Mouse (Mus musculus): ENCODE data around the gene Scube2. TPM values are rescaled to one million over a fixed set of nuclear protein-coding genes. Genes with fewer than 3 reads are reported as not detected.

Scube2 gene
- polyA plus RNA-seq (2015; fragmentation: Nextera tagmentation; extraction: Ambion mirVana) = 0.13 and 0.52 TPM in 2 replicates

DNA sequence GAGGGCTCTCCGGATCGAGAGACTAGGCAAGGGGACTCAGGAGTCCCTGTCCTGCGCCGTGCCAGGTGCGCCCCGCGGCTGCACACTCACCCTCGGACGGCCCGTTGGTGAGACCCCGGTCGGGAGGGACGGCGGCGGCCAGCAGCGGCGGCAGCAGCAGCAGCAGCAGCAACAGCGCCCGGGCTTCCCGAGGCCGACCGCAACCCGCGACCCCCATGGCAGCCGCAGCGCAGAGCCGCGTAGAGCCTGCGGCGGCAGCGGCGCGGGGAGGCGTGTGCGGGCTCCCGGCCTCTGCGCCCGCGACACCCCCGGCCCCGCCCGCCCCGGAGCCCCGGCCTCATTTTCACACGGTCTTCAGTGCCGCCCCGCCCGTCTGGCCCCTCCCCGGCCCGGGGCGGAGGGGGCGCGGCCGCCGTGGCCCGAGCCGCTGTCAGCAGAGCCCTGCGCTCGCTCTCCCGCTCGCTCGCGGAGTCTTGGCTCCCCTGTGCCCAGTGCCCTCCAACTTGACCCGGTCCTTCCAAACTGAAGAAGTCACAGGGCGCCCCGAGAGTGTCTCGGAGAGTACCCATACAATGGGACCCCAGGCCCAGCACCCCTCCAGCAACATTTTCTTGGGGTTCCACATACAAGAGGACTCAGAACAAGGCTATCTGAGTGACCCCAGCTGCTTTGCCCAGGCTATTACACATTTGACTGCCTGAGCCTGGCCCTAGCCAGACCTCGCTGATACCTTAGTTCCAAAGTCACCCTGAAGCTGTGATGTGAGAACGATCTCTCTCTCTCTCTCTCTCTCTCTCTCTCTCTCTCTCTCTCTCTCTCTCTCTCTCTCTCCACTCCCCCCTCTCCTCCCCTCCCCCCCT, at the start of gene Scube2:
Gene Scube2 (minus strand): TSS at position 310 of the 860 bp plus-strand sequence.

DNA sequence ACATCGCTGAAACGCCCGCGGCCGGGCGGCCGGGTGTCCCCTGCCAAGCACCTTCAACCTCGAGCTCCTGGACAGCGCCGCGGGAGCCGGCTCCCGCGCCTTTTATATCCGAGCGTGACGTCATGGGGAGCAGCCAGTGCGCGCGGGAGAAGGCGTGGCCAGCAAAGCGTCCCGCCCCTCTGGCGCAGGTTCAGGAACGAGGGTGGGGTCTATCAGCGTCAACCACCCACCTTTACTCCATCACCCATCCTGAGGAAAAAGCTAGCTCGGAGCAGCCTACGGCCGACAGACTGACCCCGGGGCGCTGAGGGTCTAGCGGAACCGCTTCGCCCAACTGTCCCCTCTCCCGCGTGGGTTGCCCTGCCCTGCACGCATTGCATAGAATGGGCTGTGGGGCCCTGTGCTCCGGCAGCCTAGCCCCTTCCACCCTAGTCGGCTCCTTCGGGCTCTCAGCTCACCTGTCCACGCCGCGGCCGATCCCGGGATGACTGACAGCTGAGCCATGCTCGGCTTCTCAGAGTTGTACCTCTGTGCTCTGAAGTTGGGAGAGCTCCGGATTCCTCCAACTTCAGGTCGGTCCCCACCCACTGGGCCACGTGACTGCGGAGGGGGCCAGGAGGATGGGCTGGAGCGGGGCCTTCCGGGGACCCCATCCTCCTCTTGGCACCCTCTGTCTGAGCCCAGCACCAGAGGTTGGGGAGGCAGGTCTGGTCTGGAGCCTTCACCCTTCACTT, 83.8 kb downstream of the Scube2 start, which contains the start of gene Nrip3:
Gene Nrip3 (minus strand): TSS at position 556 of the 734 bp plus-strand sequence.

DNA sequence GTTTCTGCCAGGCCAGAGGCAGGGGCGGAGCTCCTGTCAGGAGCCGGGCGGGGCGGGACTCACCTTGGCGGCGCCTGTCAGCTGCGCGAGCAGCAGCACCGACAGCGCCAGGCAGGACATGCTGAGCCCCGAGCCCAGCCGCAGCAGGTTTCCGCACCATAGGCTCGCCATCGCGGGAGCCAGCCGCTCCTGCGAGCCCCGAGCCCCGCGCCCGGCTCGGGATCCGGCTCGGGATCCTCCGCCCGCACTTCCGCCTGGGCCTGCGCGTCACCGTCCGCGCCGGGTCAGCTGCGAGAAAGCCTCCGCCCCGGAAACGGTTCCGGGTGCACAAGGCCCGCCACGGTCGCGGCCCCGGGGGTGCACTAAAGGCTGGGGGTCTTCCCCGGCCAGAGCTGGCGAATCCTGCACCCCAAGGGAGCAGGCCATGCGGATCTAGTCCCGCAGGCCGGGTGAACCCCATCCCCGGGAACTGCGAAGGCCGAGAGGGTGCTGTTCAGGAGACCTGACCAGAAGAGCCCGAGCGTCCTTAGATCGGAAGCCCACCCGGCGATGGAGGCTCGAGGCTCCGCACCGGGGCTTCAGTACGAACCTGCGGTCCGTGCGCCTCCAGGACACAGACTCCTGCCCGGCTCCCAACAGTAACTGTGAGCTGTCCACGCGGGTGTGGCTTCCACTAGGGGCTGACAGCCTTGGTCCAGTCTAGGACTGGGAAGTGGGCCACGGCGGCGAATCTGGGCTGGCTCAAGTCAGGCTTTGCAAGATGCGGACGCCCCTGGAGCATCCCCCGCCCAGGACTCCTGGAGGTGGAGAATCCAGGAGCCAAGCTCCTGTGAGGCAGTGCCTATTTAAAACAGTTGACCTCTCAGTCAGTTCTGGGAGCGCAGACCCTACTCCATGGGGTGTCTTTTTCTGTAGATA, 113.2 kb downstream of the Scube2 start, which contains the start of gene Tmem9b:
Gene Tmem9b (minus strand): TSS at position 868 of the 918 bp plus-strand sequence.

Other genes starting within 250 kb of the Scube2 start
- gene St5, start 162.1 kb downstream of the Scube2 start, polyA plus RNA-seq (2015; fragmentation: Nextera tagmentation; extraction: Ambion mirVana) = 24.2 and 29.5 TPM in 2 replicates
- gene Akip1, start 162.0 kb downstream of the Scube2 start, polyA plus RNA-seq (2015; fragmentation: Nextera tagmentation; extraction: Ambion mirVana) = 36.8 and 58.7 TPM in 2 replicates
- not detected in 2 replicates for gene BC051019, start 141.8 kb downstream of the Scube2 start, polyA plus RNA-seq (2015; fragmentation: Nextera tagmentation; extraction: Ambion mirVana)
- gene Ascl3, start 134.0 kb downstream of the Scube2 start, polyA plus RNA-seq (2015; fragmentation: Nextera tagmentation; extraction: Ambion mirVana) = not detected in 2 replicates
- gene Tmem9b, start 112.8 kb downstream of the Scube2 start, polyA plus RNA-seq (2015; fragmentation: Nextera tagmentation; extraction: Ambion mirVana) = 77.6 and 86.5 TPM in 2 replicates
- 0.59 and 1.9 TPM in 2 replicates for gene Nrip3, start 83.7 kb downstream of the Scube2 start, polyA plus RNA-seq (2015; fragmentation: Nextera tagmentation; extraction: Ambion mirVana)
- 39.8 and 53.5 TPM in 2 replicates for gene Dennd5a, start 94.8 kb upstream of the Scube2 start, polyA plus RNA-seq (2015; fragmentation: Nextera tagmentation; extraction: Ambion mirVana)
- gene Tmem41b, start 121.2 kb upstream of the Scube2 start, polyA plus RNA-seq (2015; fragmentation: Nextera tagmentation; extraction: Ambion mirVana) = 55.3 and 58.0 TPM in 2 replicates
- gene Ipo7, start 152.6 kb upstream of the Scube2 start, polyA plus RNA-seq (2015; fragmentation: Nextera tagmentation; extraction: Ambion mirVana) = 13.3 and 20.1 TPM in 2 replicates
- 8.5 and 9.7 TPM in 2 replicates for gene Zfp143, start 195.5 kb upstream of the Scube2 start, polyA plus RNA-seq (2015; fragmentation: Nextera tagmentation; extraction: Ambion mirVana)

All from adrenal gland, postnatal 0 days (tissue).